Mouse (Mus musculus) embryonic fibroblast, embryonic 13.5 days (primary cell): Measurements from ENCODE around the gene Unc13c.

Experiments
- CTCF ChIP-seq: IDR thresholded peaks from 2 replicates; pipeline ENCODE4 v1.5.1; 2011; ENCODE audit warnings: mild to moderate bottlenecking, control low read depth, low read length, moderate library complexity, borderline replicate concordance; ENCODE audit not compliant: insufficient read depth
- POLR2A ChIP-seq: IDR thresholded peaks from 2 replicates; pipeline ENCODE4 v1.6.1; 2011; ENCODE audit warnings: low read depth, mild to moderate bottlenecking, control low read depth, low read length, moderate library complexity

- no peak for TF ChIP-seq CTCF
- TF ChIP-seq POLR2A: no peak
Measured at GRCm38 (mm10) chr9:73774616-73775015, 194.2 kb downstream of the Unc13c start.
